Mouse (Mus musculus) bone marrow macrophage, adult 2 months (primary cell): ENCODE data around the gene Fam207a.

Experiments
- CTCF ChIP-seq: IDR thresholded peaks from 2 replicates; pipeline ENCODE4 v1.5.1; 2012; ENCODE audit warnings: low read depth, mild to moderate bottlenecking, low read length, moderate library complexity
- POLR2A ChIP-seq: IDR thresholded peaks from 2 replicates; pipeline ENCODE4 v1.6.1; 2012; ENCODE audit warnings: mild to moderate bottlenecking, low read depth, low read length, borderline replicate concordance

GRCm38 (mm10) chr10:77454795-77455194, 60.8 kb downstream of the Fam207a start:
- TF ChIP-seq POLR2A (no peak), CTCF (no peak)
